Comparison of ENCODE assay signal across 8 mouse cellular contexts in genomic region chr2:152848466-152848865, GRCm38 (mm10). TPM values are rescaled to one million over a fixed set of nuclear protein-coding genes. Genes with fewer than 3 reads are reported as not detected.
A peak's percentile ranks its signal among the peaks of the same experiment; 100 is the strongest.
DNase-seq lines count a peak whose midpoint lies in the region; ATAC-seq and TF ChIP-seq lines count a peak whose summit lies in the region.

No protein-coding gene starts in this region.

- peak overlapping the region; percentile 86 for H3K27ac ChIP-seq in lung, embryonic 16.5 days (ENCODE audit: low read length)
- H3K27ac ChIP-seq in embryonic facial prominence, embryonic 14.5 days (replicated peaks; ENCODE audit: low read depth, low read length): peak overlapping the region; percentile 50; the same call in 1 of the 2 replicates
- no peak overlapping the region for H3K27ac ChIP-seq in intestine, postnatal 0 days (ENCODE audit: low read depth, low read length)
- no peak overlapping the region for H3K27ac ChIP-seq in neural tube, embryonic 15.5 days (replicated peaks)

- 2% methylated on average over 2 of the region's 2 CpGs for WGBS in lung, embryonic 16.5 days
- whole genome bisulfite sequencing in embryonic facial prominence, embryonic 14.5 days: 4% methylated on average over 2 of the region's 2 CpGs
- WGBS in intestine, postnatal 0 days: 4% methylated on average over 2 of the region's 2 CpGs
- WGBS in neural tube, embryonic 15.5 days: 11% methylated on average over 2 of the region's 2 CpGs

- peaks cover 15% of the 10 kb centered on the region for H3K4me1 ChIP-seq in lung, embryonic 16.5 days (replicated peaks; ENCODE audit: control insufficient read depth, insufficient read depth, low read length)
- peaks cover 14% of the 10 kb centered on the region for H3K4me1 ChIP-seq in embryonic facial prominence, embryonic 14.5 days (ENCODE audit: control insufficient read depth, insufficient read depth, low read length)
- H3K4me1 ChIP-seq in intestine, postnatal 0 days (replicated peaks; ENCODE audit: control insufficient read depth, insufficient read depth, low read length): no peaks in the 10 kb centered on the region
- H3K4me1 ChIP-seq in neural tube, embryonic 15.5 days: peaks cover 11% of the 10 kb centered on the region

- no peak for ATAC-seq in lung, embryonic 16.5 days (ENCODE audit: low read depth)
- no peak for ATAC-seq in embryonic facial prominence, embryonic 14.5 days (ENCODE audit: low read depth)
- no peak for ATAC-seq in intestine, postnatal 0 days
- ATAC-seq in neural tube, embryonic 15.5 days (ENCODE audit: low FRiP score): no peak

- peak overlapping the region; percentile 64 for H3K4me2 ChIP-seq in lung, embryonic 16.5 days (ENCODE audit: low read depth, low read length)
- H3K4me2 ChIP-seq in embryonic facial prominence, embryonic 14.5 days (ENCODE audit: low read depth, low read length): peak overlapping the region; percentile 70
- peak overlapping the region; percentile 69 for H3K4me2 ChIP-seq in intestine, postnatal 0 days (replicated peaks; ENCODE audit: low read depth)
- H3K4me2 ChIP-seq in neural tube, embryonic 15.5 days: peak overlapping the region; percentile 88

- TF ChIP-seq CTCF in intestine, postnatal 0 days (IDR thresholded peaks at IDR 0.05; ENCODE audit: low read depth): no peak

- H3K27me3 ChIP-seq in lung, embryonic 16.5 days (ENCODE audit: control insufficient read depth, insufficient read depth, low read depth, low read length): no peaks in the 10 kb centered on the region
- no peaks in the 10 kb centered on the region for H3K27me3 ChIP-seq in embryonic facial prominence, embryonic 14.5 days (replicated peaks; ENCODE audit: control insufficient read depth, insufficient read depth, low read length)
- no peaks in the 10 kb centered on the region for H3K27me3 ChIP-seq in intestine, postnatal 0 days (replicated peaks; ENCODE audit: control insufficient read depth, insufficient read depth, low read length)
- no peaks in the 10 kb centered on the region for H3K27me3 ChIP-seq in neural tube, embryonic 15.5 days (replicated peaks)

- peak overlapping the region; percentile 85 for H3K9ac ChIP-seq in lung, embryonic 16.5 days (ENCODE audit: low read length)
- H3K9ac ChIP-seq in embryonic facial prominence, embryonic 14.5 days (ENCODE audit: low read depth, low read length): peak overlapping the region; percentile 61
- peak overlapping the region; percentile 35; the same call in 1 of the 2 replicates for H3K9ac ChIP-seq in intestine, postnatal 0 days (ENCODE audit: low read depth, low read length)
- peak overlapping the region; percentile 49; the same call in 1 of the 2 replicates for H3K9ac ChIP-seq in neural tube, embryonic 15.5 days (replicated peaks)

- H3K9me3 ChIP-seq in lung, embryonic 16.5 days (ENCODE audit: control insufficient read depth, low read length): no peaks in the 10 kb centered on the region
- no peaks in the 10 kb centered on the region for H3K9me3 ChIP-seq in embryonic facial prominence, embryonic 14.5 days (ENCODE audit: control insufficient read depth, low read length)
- H3K9me3 ChIP-seq in intestine, postnatal 0 days (ENCODE audit: control insufficient read depth): no peaks in the 10 kb centered on the region
- H3K9me3 ChIP-seq in neural tube, embryonic 15.5 days (replicated peaks): no peaks in the 10 kb centered on the region

- H3K36me3 ChIP-seq in lung, embryonic 16.5 days (ENCODE audit: control insufficient read depth, insufficient read depth, low read length): no peaks in the 10 kb centered on the region; the same call in 1 of the 2 replicates
- H3K36me3 ChIP-seq in embryonic facial prominence, embryonic 14.5 days (ENCODE audit: control insufficient read depth, insufficient read depth, low read length): peaks cover 16% of the 10 kb centered on the region
- no peaks in the 10 kb centered on the region for H3K36me3 ChIP-seq in intestine, postnatal 0 days (ENCODE audit: control insufficient read depth, insufficient read depth)
- H3K36me3 ChIP-seq in neural tube, embryonic 15.5 days: no peaks in the 10 kb centered on the region

- H3K4me3 ChIP-seq in lung, embryonic 16.5 days (ENCODE audit: low read length): peak overlapping the region; percentile 97
- peak overlapping the region; percentile 54 for H3K4me3 ChIP-seq in embryonic facial prominence, embryonic 14.5 days (ENCODE audit: low read depth, low read length)
- H3K4me3 ChIP-seq in intestine, postnatal 0 days (ENCODE audit: low read depth, low read length): peak overlapping the region; percentile 73
- peak overlapping the region; percentile 58 for H3K4me3 ChIP-seq in neural tube, embryonic 15.5 days (replicated peaks)

- no peak for DNase-seq in lung, postnatal 36 days
- DNase-seq in embryonic facial prominence, embryonic 14.5 days (ENCODE audit: low spot score): no peak
- DNase-seq in adipocyte (ENCODE audit: low spot score): no peak
- no peak for DNase-seq in cerebellum, adult 11 months
- DNase-seq in urinary bladder, postnatal 36 days (ENCODE audit: low spot score in 2 of 2): no peak

RNA-seq across cellular contexts. Expression of gene Tpx2, which starts 0.7 kb away (rescaled TPM):
- polyA plus RNA-seq in lung, embryonic 16.5 days (2015; fragmentation: Nextera tagmentation; extraction: Ambion mirVana): 85.8 and 101 TPM in 2 replicates
- 69.3 and 87.9 TPM in 2 replicates for polyA plus RNA-seq in embryonic facial prominence, embryonic 14.5 days (2014; fragmentation: Nextera tagmentation; extraction: Ambion mirVana)
- polyA plus RNA-seq in intestine, postnatal 0 days (2015; fragmentation: Nextera tagmentation; extraction: Ambion mirVana): 15.3 and 16.1 TPM in 2 replicates
- 11.1 and 26.9 TPM in 2 replicates for polyA plus RNA-seq in neural tube, embryonic 15.5 days (2015; fragmentation: Nextera tagmentation; extraction: Ambion mirVana)

RNA-seq across cellular contexts. Expression of gene Bcl2l1, which starts 16.9 kb away (rescaled TPM):
- polyA plus RNA-seq in lung, embryonic 16.5 days (2015; fragmentation: Nextera tagmentation; extraction: Ambion mirVana): 120 and 121 TPM in 2 replicates
- 77.3 and 86.7 TPM in 2 replicates for polyA plus RNA-seq in embryonic facial prominence, embryonic 14.5 days (2014; fragmentation: Nextera tagmentation; extraction: Ambion mirVana)
- 58.5 and 62.5 TPM in 2 replicates for polyA plus RNA-seq in intestine, postnatal 0 days (2015; fragmentation: Nextera tagmentation; extraction: Ambion mirVana)
- 119 and 125 TPM in 2 replicates for polyA plus RNA-seq in neural tube, embryonic 15.5 days (2015; fragmentation: Nextera tagmentation; extraction: Ambion mirVana)

Comparison
In these comparisons a context has a peak if more than half of its experiments do, and no peak if none do; other contexts are left out.
1. H3K27ac ChIP-seq: peak in lung, embryonic 16.5 days (single experiment) and embryonic facial prominence, embryonic 14.5 days (single experiment); none in intestine, postnatal 0 days (single experiment) and neural tube, embryonic 15.5 days (single experiment).
2. H3K9ac ChIP-seq: peak in every context shown above with its lines; median percentile 85 in lung, embryonic 16.5 days; 61 in embryonic facial prominence, embryonic 14.5 days; 49 in neural tube, embryonic 15.5 days; 35 in intestine, postnatal 0 days.
3. Peak in every context shown above with its lines, with median percentiles within 50 percentile points of each other: H3K4me2 ChIP-seq and H3K4me3 ChIP-seq.